Mouse (Mus musculus) CD4-positive, CD25-positive, alpha-beta regulatory T cell, adult 4 months (primary cell): Measurements from ENCODE around the gene Hlcs. TPM values are rescaled to one million over a fixed set of nuclear protein-coding genes. Genes with fewer than 3 reads are reported as not detected.

Source experiments
- polyA plus RNA-seq, 2 experiments: library from polyadenylated mRNA; unstranded; fragments of 100-300 nt; shearing (Covaris generic); gene quantifications; one replicate each; pipeline ENCODE4 v1.2.1; 2017

Gene Hlcs
- polyA plus RNA-seq, 2 experiments from 2014 or later = 7.3 to 9.3 TPM

Other genes with a start within 250 kb of the Hlcs start
- gene Sim2, start 228.6 kb downstream of the Hlcs start, polyA plus RNA-seq = not detected
- 1 to 10 TPM in 1 of 2 experiments, under 1 TPM in 1; 0.95 to 1.1 TPM for gene Ripply3, start 14.8 kb upstream of the Hlcs start, polyA plus RNA-seq
- gene Ttc3, start 57.0 kb upstream of the Hlcs start, polyA plus RNA-seq = 10 to 100 TPM; 64.7 to 82.6 TPM
- 10 to 100 TPM; 69.4 to 71.7 TPM for gene Pigp, start 58.3 kb upstream of the Hlcs start, polyA plus RNA-seq
- gene Vps26c, start 213.3 kb upstream of the Hlcs start, polyA plus RNA-seq = 10 to 100 TPM; 89.2 to 95.1 TPM